In genomic region chr17:48581153-48581552, GRCm38 (mm10) we compare ENCODE assay signal across 19 mouse cellular contexts.
"Had no signal": no experiment of that assay in that cellular context is flagged by ENCODE, and none has a peak within 500 bp of the region (broad histone marks: within the 10 kb centered on the region; RNA-seq: fewer than 3 reads in every experiment).

No protein-coding gene starts in this region.

- H3K9ac ChIP-seq: lung, embryonic 15.5 days; stomach, embryonic 15.5 days had no signal

- DNase-seq: kidney, adult 18-20 months; kidney, adult 9 months; kidney, postnatal 14 days; layer of hippocampus, adult 9-11 months; lung, adult 18-20 months; lung, postnatal 10 days; lung, postnatal 36 days; midbrain, embryonic 14.5 days; retina, postnatal 1 day; right cerebral cortex, postnatal 25 days; spleen, adult 18-20 months; thymus, postnatal 25 days had no signal

- H3K4me2 ChIP-seq: lung, embryonic 15.5 days; midbrain, embryonic 11.5 days; stomach, embryonic 15.5 days had no signal

- ATAC-seq: inflammation-experienced regulatory T-cells, adult 6 months; intestine, embryonic 16.5 days had no signal

- H3K4me3 ChIP-seq: layer of hippocampus, adult 2 months; lung, embryonic 15.5 days; megakaryocyte, embryonic 14.5 days; stomach, embryonic 15.5 days had no signal

- H3K9me3 ChIP-seq: lung, embryonic 15.5 days; stomach, embryonic 15.5 days had no signal

- H3K4me1 ChIP-seq: megakaryocyte, embryonic 14.5 days; stomach, embryonic 15.5 days had no signal

- H3K27ac ChIP-seq: layer of hippocampus, adult 2 months; lung, embryonic 15.5 days; stomach, embryonic 15.5 days had no signal

- H3K36me3 ChIP-seq: lung, embryonic 15.5 days; stomach, embryonic 15.5 days had no signal

- H3K27me3 ChIP-seq: lung, embryonic 15.5 days; megakaryocyte, embryonic 14.5 days; stomach, embryonic 15.5 days had no signal
